Mouse (Mus musculus) layer of hippocampus, adult 2 months (tissue): Measurements from ENCODE around the gene Slc7a11. TPM values are rescaled to one million over a fixed set of nuclear protein-coding genes. Genes with fewer than 3 reads are reported as not detected.

ENCODE experiments used
- DNase-seq, 2 experiments: peaks; one replicate each; pipeline ENCODE4 v3.0.0; 2022; ENCODE audit warnings: low spot score in 2 of 2
- H3K27ac ChIP-seq: fragments of 200-600 bp; 2 replicates; pipeline ENCODE4 v1.8.1; 2022
- H3K4me3 ChIP-seq: fragments of 200-600 bp; 2 replicates; pipeline ENCODE4 v1.8.1; 2022; ENCODE audit warnings: mild to moderate bottlenecking
- CTCF ChIP-seq: fragments of 200-600 bp; conservative IDR thresholded peaks from 2 replicates; pipeline ENCODE4 v1.8.1; 2022; ENCODE audit warnings: antibody characterized with exemption, mild to moderate bottlenecking, moderate library complexity
- long read RNA-seq, 2 experiments: library from polyadenylated mRNA; stranded (forward); transcript quantifications; one replicate each; pipeline ENCODE4 v2.0.0; 2021; ENCODE audit warnings: borderline mapping rate in 2 of 2
- total RNA-seq, 2 experiments: library from RNA; stranded (reverse); gene quantifications; 2 replicates each; pipeline ENCODE4 v1.2.3; 2021

The Slc7a11 gene
- total RNA-seq = 10 to 100 TPM; 24.3 to 28.9 TPM
- long read RNA-seq, experiment 1, full-length matches to known transcripts = 6 of 10 reads
- long read RNA-seq, experiment 1, partial matches to known transcripts = 1 of 10 reads
- long read RNA-seq, experiment 1, other reads (novel, unspliced or antisense) = 3 of 10 reads
- long read RNA-seq, experiment 2, full-length matches to known transcripts = 12 of 14 reads
- long read RNA-seq, experiment 2, partial matches to known transcripts = 1 of 14 reads
- long read RNA-seq, experiment 2, other reads (novel, unspliced or antisense) = 1 of 14 reads

DNA sequence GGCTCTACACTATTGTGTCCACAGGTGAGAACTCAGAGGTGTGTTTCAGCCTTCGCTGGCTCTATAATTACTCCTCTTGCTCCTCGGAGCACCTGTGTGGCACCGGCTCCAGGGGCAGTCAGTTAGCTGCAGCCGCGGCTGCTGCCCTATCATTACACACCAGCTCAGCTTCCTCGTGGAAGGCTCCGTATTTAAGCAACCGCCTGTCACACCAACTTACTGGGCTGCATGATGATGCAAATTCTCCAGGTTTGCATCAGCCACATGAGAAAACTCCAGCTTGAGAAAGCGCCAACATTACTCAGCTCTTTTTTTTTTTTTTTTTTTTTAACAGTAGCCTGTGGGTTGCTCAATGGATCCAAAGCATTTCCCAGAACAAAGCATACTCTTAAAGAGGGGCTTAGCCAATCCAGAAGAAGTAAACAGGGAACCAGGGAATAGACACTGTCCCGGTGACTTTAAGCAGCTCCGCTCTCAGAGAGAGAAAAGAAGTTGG, at the start of gene Slc7a11:
TSS of gene Slc7a11 (minus strand) at position 194 of the 496 bp plus-strand sequence.
- TF ChIP-seq CTCF = no peak
- peak within 1 kb of the TSS; percentile 49 for H3K4me3 ChIP-seq
- H3K27ac ChIP-seq = peak within 1 kb of the TSS; percentile 89
- no peak for DNase-seq

DNA sequence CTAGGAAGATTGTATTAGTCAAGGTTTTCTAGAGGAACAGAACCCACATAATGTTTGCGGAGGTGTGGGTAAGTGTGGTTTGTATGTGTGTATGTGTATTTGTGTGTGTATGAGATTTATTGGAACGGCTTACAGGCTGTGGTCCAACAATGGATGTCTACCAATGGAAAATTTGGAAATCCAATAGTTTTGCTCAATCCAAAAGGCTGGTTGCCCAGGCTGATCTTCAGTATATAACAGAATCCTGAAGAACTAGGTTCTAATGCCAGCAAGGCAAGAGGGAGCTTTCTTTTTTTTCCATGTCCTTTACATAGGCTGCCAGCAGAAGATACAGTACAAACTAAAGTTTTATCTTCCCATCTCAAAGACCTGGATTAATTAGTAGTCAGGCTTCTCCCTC, 48.3 kb upstream of the Slc7a11 start:
- TF ChIP-seq CTCF = no peak
- Histone ChIP-seq H3K4me3 (no peak overlapping the region), H3K27ac (no peak overlapping the region)
- no peak for DNase-seq

DNA sequence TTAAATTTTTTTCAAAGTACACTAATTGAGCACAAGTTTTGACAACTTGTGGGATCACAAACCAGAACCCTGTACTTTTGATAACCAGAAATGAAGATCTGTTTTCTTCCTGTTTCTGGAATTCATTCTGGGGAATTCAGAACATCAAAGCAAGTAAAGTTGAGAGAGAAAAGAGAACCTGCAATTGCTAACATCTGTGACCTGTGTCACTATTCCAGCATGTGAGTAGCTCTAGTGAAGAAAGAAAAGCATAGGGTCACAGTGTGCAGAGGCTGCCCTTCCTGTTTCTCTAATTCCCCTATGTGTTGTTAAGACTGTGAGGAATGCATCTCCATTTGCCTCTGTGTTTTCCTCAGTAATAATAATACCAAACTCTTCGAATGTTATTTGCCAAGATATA, 40.7 kb upstream of the Slc7a11 start:
- Histone ChIP-seq H3K27ac (no peak overlapping the region), H3K4me3 (no peak overlapping the region)
- DNase-seq = no peak
- TF ChIP-seq CTCF = no peak

DNA sequence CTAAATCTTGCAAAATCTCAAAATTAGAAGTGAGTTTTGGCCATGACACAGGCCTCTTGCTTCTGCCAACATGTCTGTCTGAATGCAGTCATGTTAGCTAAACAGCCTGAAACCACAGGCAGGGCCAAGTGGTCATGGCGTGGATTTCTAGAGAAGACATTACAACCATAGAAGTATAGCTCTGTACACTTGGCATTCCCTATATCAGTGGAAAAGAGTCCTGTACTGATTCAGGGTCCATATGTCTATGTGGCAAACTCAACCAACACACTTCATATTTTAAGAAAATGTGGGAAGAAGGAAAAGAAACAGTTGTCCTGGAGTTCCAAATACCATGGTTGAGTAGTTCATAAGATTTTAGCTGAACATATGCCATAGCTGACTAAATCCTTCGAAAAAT, 18.8 kb upstream of the Slc7a11 start:
- no peak for DNase-seq
- no peak overlapping the region for H3K27ac ChIP-seq
- TF ChIP-seq CTCF = no peak
- H3K4me3 ChIP-seq = no peak overlapping the region

DNA sequence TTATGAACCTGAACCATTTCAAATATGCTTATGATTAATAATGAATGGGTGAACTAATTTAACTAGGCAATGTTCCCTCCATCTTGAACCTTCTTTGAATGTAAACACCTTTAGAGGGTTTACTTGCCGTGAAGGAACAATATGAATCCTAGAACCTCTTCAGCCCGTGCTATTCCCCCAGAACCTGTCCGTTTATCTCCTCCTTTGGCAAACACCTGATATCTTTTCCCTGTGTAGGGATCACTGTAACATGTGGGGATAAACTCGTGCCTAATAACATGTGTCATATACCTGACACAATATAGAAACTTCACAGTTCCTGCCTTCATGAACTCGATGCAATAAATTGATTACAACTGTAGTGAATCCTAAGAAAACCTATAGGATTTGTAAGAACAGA, 13.7 kb upstream of the Slc7a11 start:
- Histone ChIP-seq H3K4me3 (no peak overlapping the region), H3K27ac (no peak overlapping the region)
- no peak for TF ChIP-seq CTCF
- no peak for DNase-seq

DNA sequence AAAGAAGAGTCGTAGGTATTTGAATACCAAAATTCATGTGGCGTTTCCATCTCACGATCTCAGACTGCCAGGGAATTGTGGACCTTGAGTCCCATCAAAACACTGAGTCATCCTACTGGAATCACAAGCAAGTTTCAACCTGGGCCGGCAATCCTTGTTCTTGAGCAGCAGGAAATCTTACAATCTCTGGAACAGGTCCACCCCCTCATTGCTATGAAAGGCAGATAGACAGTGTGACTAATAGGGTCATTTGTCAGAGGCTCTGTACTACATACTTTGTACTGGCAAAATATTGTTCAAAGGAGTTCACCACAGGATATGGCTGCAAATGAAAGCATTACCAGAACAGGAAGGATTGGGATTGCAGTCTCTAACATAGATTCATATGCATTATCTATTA, 13.2 kb upstream of the Slc7a11 start:
- no peak for TF ChIP-seq CTCF
- Histone ChIP-seq H3K4me3 (no peak overlapping the region), H3K27ac (no peak overlapping the region)
- DNase-seq = no peak

DNA sequence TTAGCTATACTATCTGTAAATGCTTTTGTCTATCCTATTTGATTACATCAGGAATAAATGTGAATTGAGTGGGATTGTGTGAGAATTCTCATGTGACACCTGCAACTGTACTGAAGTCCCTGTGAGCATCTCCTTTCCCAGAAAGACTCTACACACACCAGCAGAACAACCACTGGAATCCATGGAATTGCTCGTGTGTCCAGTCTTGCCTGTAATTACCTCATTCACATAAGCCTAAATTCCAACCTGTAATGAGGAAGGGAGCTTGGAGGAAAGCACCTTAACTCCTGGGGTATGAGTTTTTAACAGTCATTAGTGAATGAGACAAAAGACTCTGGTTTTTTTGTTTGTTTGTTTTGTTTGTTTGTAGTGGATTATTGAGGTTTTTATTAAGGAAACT, 12.6 kb upstream of the Slc7a11 start:
- Histone ChIP-seq H3K4me3 (no peak overlapping the region), H3K27ac (no peak overlapping the region)
- no peak for TF ChIP-seq CTCF
- DNase-seq = no peak

DNA sequence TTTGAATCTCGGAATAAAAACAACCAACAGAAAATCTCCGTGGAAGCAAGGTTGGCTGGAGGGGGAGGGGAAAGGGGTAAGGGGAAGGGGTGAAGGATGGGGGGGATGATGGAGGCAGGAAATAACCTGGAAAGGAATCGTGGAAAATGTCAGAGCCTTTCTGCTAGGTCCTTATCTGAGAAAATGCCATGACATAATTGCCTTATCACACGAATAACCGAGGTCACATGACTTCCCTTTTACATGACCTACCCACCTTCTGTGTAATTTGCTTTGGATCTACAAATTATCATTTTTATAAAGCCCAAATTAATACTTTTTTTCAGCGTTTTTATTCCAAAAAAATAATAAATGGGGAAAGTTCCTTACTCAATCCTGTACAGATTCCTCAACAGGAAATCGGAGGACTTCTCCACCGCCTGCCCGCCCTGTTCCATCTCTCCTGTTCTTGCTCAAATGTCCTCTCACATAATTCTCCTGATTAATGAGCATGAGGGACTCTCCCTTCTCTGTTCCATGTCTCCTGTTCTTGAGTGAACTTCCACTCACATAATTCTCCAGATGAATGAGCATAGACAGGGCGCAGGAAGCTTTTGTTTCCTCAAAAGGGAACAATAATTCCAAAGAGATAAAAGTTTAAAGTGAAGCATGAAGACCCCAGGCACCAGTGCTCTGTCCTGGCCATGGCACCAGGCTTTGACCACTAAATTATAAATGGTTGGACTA, 1.8 kb upstream of the Slc7a11 start:
- Histone ChIP-seq H3K4me3 (no peak overlapping the region), H3K27ac (no peak overlapping the region)
- no peak for DNase-seq
- no peak for TF ChIP-seq CTCF

DNA sequence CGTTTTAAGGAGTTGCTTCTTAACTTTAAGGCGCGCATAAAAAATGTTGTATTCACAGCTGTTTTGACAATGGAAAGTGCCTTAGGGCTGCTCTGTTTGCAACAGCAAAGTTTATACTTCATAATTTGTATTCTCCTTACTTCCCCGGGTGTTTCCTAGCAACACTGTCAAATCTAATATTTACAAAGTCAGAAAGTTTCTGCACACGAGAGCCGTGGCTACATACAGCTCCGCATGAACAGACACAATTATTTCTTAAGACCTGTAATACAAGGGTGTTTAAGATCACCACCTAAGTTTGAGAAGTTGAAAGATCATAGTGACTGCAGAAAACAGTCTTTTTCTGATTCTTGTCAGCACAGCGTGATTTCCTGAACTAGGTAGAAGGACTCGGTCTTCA, 528 bp upstream of the Slc7a11 start:
- no peak for TF ChIP-seq CTCF
- Histone ChIP-seq H3K27ac (peak overlapping the region; percentile 89), H3K4me3 (peak overlapping the region; percentile 49)
- DNase-seq = no peak

DNA sequence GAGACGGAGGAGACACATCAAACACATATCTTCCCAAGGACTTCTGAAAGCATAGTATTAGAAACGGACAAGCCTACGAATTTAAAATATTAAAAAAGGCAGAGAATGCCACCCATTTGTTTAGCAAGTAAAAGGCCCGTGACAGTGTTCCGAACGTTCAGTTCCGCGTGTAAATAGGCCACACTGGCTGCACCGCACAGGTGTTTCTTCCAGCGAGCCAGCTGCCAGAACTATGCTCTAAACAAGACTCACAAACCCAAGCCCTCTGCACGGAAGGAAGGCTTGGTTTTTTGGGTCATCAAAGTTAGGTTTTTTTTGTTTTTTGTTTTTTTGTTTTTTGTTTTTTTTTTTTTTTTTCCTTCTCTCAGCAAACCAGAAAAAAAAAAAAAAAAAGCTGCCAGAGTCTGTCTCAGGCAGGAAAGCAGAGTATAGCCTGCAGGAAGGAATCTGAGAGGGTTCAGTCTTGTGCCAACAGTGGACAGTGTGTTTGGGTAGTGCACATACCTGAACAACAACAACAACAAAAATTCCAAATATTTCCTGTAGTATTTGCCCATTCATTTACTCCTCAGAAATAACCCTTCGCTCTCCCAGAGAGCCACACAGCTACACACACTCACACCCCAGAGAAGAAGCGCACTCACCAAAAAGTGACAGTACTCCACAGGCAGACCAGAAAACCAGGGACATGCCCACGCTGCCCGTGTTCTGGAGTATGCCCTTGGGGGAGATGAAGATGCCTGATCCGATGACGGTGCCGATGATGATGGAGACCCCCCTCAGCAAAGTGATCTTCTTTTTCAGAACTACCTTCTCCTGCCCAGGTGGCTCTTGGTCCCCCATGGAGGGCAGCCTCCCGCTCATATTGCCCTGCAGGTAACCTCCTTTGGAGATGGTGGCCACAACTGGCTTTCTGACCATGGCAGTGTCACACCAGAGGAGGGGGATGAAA, 797 bp downstream of the Slc7a11 start:
- peak overlapping the region; percentile 89 for H3K27ac ChIP-seq
- DNase-seq = no peak
- H3K4me3 ChIP-seq = peak overlapping the region; percentile 49
- no peak for TF ChIP-seq CTCF

DNA sequence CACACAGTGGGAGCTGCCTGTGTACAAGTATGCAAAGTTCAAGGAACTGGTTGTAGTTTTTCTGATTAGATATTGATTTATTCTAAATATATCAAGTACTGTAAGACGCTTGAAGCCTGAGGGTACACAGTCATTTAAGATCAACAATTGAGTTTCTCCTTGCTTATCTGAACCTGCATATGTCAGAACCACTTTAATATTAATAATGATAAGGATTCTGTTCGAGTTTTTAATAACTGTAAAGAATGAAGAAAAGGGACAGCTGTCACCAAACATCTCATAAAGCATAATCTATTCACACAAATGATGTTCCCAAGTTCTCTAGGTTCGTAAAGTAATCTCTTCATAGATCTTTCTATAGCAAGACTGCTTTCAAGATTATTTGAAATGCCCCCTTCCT, 2.1 kb downstream of the Slc7a11 start:
- TF ChIP-seq CTCF = no peak
- no peak for DNase-seq
- Histone ChIP-seq H3K27ac (peak overlapping the region; percentile 89), H3K4me3 (peak overlapping the region; percentile 49)

DNA sequence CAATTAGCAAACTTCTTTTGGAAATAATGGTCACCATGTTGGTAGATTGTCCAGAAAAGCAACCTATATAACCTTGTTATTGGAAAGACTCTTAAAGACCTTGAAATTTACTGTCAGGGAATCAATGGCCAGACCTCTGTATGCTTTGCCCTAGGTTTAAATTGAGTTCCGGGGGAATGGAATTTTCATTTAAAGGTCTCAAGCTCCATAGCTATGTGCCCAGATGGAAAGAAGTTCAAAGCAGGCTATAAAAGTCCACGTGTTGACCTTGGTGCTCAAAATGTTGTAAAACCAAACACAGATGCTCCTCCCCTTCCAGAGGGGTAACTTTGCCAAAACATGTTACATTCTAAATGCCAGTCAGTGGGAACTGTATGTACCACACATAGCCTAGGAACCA, 3.0 kb downstream of the Slc7a11 start:
- H3K27ac ChIP-seq = peak overlapping the region; percentile 89
- no peak overlapping the region for H3K4me3 ChIP-seq
- no peak for DNase-seq
- no peak for TF ChIP-seq CTCF

DNA sequence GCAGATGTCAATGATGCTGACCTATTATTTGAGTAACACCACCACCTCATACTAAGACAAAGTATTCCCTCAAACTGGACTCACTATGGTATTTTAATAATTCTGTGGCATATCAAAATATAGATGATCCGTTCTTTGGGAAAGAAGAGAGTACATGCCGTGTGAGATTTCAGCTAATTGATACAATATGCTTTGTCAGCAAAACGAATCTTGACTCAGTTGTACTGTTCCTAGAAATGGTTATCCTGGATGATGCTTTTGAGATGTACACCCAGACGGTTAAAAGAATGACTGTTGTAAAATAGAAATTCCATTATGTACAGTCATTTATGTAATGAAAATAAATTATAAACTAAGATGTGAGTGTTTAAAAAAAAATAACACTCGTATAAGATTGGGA, 4.0 kb downstream of the Slc7a11 start:
- Histone ChIP-seq H3K4me3 (no peak overlapping the region), H3K27ac (peak overlapping the region; percentile 89)
- no peak for TF ChIP-seq CTCF
- DNase-seq = no peak
